Mouse (Mus musculus): ENCODE measurements around the gene Ms4a6b. TPM values are rescaled to one million over a fixed set of nuclear protein-coding genes. Genes with fewer than 3 reads are reported as not detected.
"Not testable (repeated sequence)": the region's sequence is repeated elsewhere in the genome, so short reads cannot be mapped to it uniquely, and the experiment has no call there.

Gene Ms4a6b
- total RNA-seq, 2 experiments from 2014 or later, result 1.4 to 3.1 TPM

GRCm38 (mm10) chr19:11520146-11520545 lies 3.8 kb downstream of the Ms4a6b start:
- DNase-seq (ENCODE audit: low spot score in 2 of 2), result no peak

GRCm38 (mm10) chr19:11533421-11533820 lies 17.1 kb downstream of the Ms4a6b start:
- no peak for DNase-seq (ENCODE audit: low spot score in 2 of 2)

- DNase-seq (ENCODE audit: low spot score in 2 of 2), result no peak
Observed at GRCm38 (mm10) chr19:11533888-11534445, 17.7 kb downstream of the Ms4a6b start.

DNA sequence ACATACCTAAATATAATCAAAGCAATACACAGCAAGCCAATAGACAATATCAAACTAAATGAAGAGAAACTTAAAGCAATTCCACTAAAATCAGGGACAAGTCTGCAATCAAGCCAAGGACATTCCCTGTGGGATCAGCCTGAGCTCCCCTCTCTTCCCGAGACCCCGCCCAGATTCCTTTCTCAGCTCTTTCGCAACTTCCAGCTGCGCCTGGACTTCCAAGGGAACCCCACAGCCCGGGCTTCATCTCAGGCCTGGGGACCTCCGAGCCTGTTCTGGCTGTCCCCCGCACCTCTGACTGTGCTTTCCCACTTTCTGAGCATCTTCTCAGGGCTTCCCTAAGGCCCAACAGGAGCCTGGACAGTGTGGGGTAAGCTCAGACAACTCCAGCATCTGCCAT lies 20.3 kb downstream of the Ms4a6b start, which contains the start of gene Ms4a4d:
Gene Ms4a4d, plus strand, starts transcription at position 209 of the 400 bp plus-strand sequence.
- no peak for DNase-seq (ENCODE audit: low spot score in 2 of 2)

DNA sequence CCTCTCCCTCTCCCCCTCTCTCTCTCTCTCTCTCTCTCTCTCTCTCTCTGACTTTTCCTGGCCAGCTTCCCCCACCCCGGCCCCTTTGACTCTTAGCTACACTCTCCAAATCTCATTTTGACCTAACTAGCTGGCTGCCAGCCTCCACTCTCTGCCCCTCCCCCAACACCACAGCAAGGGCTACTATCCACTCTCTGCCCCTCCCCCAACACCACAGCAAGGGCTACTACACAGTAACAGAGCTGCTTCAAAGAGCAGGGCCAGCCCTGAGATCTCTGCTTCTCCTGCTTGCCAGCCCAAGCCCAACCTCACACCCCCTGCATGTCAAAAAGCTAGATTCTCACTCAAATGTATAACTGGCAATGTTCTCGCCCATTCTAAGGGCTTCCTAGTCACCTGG lies 21.0 kb downstream of the Ms4a6b start:
- no peak for DNase-seq (ENCODE audit: low spot score in 2 of 2)

- DNase-seq (ENCODE audit: low spot score in 2 of 2), result not testable (repeated sequence)
Observed at GRCm38 (mm10) chr19:11540166-11540821, 24.0 kb downstream of the Ms4a6b start.

DNA sequence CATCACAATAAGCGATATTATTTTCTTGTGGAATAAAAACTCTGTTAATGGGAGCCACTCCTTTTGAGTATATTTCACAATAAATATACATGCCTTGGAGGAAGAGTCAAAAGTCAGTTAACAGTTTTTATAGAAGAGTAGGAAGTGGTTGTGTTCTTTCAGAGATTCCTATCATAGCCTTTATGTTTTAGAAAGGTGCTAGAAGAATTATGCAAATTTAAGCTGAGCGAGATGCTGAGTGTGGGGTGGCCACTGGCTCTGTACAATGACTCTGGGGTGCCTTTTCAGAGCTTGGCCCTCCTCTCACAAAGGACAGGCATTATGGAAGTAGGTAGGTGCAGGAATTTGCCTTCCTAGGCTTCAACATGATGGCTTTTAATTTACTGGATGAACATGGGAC lies 28.1 kb downstream of the Ms4a6b start:
- not testable (repeated sequence) for DNase-seq (ENCODE audit: low spot score in 2 of 2)

GRCm38 (mm10) chr19:11547911-11548310 lies 31.6 kb downstream of the Ms4a6b start:
- DNase-seq (ENCODE audit: low spot score in 2 of 2), result no peak

- DNase-seq (ENCODE audit: low spot score in 2 of 2), result no peak
Observed at GRCm38 (mm10) chr19:11554726-11555125, 38.4 kb downstream of the Ms4a6b start.

- DNase-seq (ENCODE audit: low spot score in 2 of 2), result not testable (repeated sequence)
Observed at GRCm38 (mm10) chr19:11559560-11559959, 43.2 kb downstream of the Ms4a6b start.

DNA sequence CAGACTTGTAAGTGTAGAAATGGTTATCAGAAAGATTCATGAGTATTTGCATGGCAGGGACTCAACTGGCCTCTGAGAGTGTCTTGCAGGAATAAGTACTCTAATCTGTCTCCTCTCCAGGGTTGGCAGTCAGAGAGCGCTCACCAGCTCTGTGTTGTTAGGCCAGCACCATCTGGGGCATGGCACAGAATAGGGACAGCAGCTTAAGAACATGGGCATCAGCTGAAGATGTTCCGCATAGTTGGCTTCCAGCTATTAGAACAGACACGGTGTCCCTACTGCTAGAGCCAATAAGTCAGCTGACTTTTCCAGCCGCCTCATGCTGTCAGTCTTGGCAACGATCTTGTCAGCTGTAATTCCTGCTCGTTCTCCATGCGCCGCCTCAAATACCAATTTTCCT lies 58.7 kb downstream of the Ms4a6b start:
- DNase-seq (ENCODE audit: low spot score in 2 of 2), result no peak

Other genes starting within 250 kb of the Ms4a6b start
- gene Ms4a5, start 232.6 kb upstream of the Ms4a6b start, total RNA-seq (2021), result not detected
- not detected for gene Ms4a14, start 202.1 kb upstream of the Ms4a6b start, total RNA-seq (2021)
- gene Ms4a7, start 180.4 kb upstream of the Ms4a6b start, total RNA-seq (2021), result under 1 TPM; 0.42 to 0.91 TPM
- gene Ms4a4a, start 141.0 kb upstream of the Ms4a6b start, total RNA-seq (2021), result 1 to 10 TPM in 1 of 2 experiments, under 1 TPM in 1; 0.70 to 1.1 TPM
- gene Ms4a4c, start 111.7 kb upstream of the Ms4a6b start, total RNA-seq (2021), result under 1 TPM in 1 of 2 experiments, not detected in 1; 0.75 TPM
- gene Ms4a4b, start 73.0 kb upstream of the Ms4a6b start, total RNA-seq (2021), result not detected
- 1 to 10 TPM in 1 of 2 experiments, under 1 TPM in 1; 0.96 to 1.9 TPM for gene Ms4a6c, start 47.1 kb upstream of the Ms4a6b start, total RNA-seq (2021)
- gene Gm8369, start 30.6 kb upstream of the Ms4a6b start, total RNA-seq (2021), result under 1 TPM; 0.49 to 0.84 TPM
- not detected for gene Ms4a4d, start 20.3 kb downstream of the Ms4a6b start, total RNA-seq (2021)
- gene Ms4a6d, start 88.3 kb downstream of the Ms4a6b start, total RNA-seq (2021), result 1 to 10 TPM; 1.4 to 2.1 TPM
- not detected for gene Ms4a2, start 107.2 kb downstream of the Ms4a6b start, total RNA-seq (2021)
- gene Ms4a3, start 124.3 kb downstream of the Ms4a6b start, total RNA-seq (2021), result not detected
- not detected for gene Oosp2, start 144.0 kb downstream of the Ms4a6b start, total RNA-seq (2021)
- not detected for gene Oosp1, start 174.6 kb downstream of the Ms4a6b start, total RNA-seq (2021)
- not detected for gene Oosp3, start 180.5 kb downstream of the Ms4a6b start, total RNA-seq (2021)
- not detected for gene Gif, start 231.0 kb downstream of the Ms4a6b start, total RNA-seq (2021)

All from left cerebral cortex, adult 18-20 months (tissue).